Mouse (Mus musculus): ENCODE measurements at regions not wholly inside any gene's neighbourhood (a gene's known extent, or its start where the extent isn't known, plus 50 kb on each side); places are given as distances from the start of the nearest gene placed in this dataset.

DNA sequence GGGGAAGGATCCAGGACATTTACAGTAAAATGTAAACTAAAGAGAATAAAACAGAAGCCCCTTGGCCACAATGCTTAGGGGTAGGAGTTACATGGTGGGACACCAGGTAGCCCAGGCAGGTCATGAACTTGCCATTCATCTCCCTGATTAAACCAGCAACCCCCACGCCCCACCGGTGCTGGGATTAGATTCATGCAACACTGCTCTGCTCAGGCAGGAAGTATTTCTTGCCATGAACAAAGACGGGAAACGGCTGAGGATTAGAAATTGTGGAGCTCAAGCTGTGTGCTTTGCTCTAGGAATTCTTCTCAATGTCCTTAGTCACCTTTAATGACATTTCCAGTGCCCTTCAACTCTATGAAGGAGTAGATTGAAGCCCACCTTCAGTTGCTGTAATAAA, 93.2 kb upstream of the Ubl3 start:
- DNase-seq, result peak; percentile 27 to 37

- DNase-seq, result peak; percentile 27 to 51
Measured at GRCm38 (mm10) chr5:148645191-148645681, 92.6 kb upstream of the Ubl3 start.

DNA sequence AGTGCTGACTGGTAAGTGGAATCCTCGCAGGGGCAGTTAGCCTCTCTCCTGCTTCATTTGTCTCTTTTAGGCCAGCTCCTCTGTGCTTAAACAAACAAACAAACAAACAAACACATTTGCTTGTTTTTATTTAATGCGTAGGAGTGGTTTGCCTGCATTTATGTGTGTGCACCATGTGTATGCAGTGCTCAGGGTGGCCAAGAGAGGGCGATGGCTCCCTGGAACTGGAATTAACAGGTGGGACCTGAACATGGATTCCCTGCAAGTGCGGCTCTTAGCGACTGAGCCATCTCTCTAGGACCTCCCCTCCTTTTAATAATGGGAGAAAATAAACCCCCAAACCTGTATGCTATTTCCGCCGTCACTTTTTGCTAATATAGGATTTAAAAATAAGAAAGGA, 91.8 kb upstream of the Ubl3 start:
- no peak for DNase-seq

DNA sequence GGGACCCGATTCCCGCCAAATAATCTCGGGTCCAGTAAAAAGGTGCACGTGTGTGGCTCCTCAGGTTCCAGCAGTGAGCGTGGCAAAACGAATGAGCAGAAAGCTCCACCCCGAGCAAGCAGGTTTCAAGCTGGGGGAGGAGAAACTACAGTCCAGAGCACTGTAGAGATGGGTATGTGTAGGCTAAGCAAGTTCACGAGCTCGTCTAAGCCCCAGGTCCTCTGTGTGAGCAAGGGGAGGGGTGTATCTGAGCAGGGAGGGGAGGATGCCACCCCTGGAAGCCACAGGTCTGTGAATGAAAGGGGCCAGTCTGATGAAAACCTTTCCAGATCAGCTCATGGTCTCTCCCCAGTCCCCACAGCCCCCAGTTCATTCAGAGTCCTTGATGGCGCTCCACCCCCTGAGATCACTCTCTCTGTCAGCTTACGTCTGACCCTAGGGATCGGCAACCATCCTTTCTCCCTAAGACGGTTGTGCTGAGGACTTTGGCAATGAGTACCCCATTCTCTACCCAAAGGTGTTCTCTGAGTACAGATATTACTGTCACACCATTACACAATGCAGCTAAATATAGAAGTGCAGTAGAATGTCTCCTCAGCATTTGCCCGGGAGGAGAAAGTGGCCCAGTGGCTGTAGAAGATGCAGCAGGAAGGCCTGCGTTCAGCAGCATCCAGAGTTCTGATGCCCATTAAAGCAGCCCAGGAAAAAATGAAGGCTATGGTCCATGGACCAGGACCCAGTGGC, 89.2 kb upstream of the Ubl3 start:
- DNase-seq, result no peak

- DNase-seq, result no peak
Measured at GRCm38 (mm10) chr5:148640523-148640922, 87.9 kb upstream of the Ubl3 start.

GRCm38 (mm10) chr5:148634919-148635356, 82.3 kb upstream of the Ubl3 start:
- peak; percentile 28 to 31 for DNase-seq

DNA sequence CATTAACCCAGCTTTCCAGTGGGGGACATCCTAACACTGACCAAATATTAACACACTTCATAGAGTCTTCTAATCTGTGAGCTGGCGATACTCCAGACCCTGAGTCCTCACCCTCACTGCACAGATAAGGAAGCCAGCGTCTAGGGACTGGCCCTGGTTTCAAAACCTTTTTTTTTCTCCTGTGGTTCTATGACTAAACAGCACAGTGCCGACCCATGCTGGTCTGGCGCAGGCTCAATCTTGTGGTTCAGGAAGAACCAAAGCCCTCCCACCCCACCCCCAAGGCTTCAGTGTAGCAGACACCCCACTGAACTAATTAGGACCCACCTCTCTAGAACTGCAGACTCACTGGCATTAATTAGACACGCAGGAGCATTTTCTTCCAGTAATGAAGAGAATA, 81.4 kb upstream of the Ubl3 start:
- no peak for DNase-seq

- DNase-seq, result no peak
Measured at GRCm38 (mm10) chr5:148633331-148633730, 80.7 kb upstream of the Ubl3 start.

- DNase-seq, result peak in 1 of 2 experiments; percentile 25
Measured at GRCm38 (mm10) chr5:148632516-148633170, 80.1 kb upstream of the Ubl3 start.

DNA sequence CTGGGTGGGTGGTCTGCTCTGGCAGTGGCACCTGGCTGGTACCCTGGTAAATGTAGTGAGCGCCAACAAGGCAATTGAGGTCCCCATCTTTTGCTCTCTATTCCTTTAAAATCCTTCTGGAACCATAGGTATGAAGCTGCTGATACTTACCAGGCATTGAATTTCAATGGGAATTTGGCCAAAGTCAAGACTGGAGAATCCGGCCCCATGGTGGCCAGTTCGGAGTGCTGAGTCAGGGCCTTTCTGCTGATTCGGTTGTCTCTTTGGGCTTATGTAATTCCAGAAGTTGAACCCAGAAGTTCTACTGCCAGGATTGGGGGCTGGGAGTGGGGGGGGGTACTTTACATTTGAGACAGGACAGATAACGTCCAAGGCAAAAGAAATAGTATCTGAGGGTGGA, 79.0 kb upstream of the Ubl3 start:
- no peak for DNase-seq

- DNase-seq, result no peak
Measured at GRCm38 (mm10) chr5:148626014-148626413, 73.4 kb upstream of the Ubl3 start.

DNA sequence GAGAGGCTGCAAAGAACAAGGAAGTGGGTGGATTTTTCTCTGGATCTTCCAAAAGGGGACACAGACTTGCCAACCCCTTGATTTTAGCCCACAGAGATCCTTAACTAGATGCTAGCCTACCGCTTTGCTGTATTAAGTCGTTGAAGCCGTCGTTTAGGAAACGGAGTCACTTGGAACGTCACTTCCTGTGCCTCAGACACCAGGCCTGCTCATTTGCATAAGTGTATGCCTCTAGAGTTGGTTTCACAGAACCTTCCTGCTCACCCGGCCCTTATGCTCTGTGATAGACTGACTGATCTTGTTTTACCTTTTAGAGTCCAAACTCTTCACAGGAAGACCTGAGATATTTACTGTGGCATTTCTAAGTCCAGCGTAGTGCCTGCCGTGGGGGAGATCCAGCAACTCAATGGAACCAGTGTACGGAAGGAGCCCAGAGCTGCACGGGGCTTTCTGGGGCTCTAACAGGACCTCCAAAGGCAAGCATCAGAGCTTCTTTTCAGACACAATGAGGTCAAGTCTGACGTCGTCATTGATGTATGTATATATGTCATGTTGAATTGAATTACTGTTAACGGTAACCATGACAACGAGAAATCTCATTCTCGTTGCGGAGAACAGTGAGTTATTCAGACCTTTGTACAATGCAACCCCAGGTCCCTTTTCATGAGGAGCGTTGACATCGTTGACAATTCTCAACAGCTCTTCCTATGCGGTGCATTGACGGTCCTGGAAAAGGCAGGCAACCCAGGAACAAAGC, 72.2 kb upstream of the Ubl3 start:
- no peak for DNase-seq

DNA sequence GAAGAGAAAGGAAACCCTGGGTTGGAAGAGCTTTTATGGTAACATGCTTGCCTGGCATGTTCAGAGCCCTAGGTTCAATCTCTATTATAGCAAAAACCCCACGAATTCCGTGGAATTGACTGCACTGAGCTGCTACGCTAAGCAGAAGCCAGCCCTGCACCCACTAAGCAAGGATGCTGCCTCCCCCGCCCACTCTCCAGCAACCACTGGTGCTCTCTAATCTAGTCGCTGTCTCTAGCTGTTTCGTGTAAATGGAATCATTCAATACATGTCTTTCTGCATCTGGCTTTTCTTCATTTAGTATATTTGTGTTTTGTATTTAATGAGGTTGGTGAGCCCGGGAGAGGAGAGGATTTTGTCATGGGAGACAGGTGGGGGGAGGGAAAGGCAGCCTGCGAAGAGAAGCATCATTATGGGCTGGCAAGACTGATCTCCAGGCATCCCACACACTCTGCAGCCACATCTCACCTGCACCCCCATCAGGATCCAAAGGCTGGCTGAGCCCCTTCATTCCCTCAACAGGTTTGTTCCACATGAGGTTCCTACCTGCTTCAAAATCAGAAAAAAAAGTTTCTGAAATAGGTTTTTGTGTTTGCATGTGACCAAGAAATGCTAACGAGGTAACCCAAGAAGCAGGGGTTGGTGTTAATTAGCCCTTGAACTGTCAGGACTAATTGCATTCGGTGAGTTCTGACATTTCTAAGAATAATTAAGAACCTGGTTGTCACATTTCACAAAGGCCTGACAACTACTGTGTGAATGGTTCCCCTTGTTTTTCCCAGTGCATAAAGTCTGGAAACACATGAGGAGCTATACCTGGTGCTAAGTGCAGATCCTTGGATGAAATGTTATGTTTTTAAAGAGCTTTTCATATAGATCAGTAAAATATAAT, 68.6 kb upstream of the Ubl3 start:
- no peak for DNase-seq

DNA sequence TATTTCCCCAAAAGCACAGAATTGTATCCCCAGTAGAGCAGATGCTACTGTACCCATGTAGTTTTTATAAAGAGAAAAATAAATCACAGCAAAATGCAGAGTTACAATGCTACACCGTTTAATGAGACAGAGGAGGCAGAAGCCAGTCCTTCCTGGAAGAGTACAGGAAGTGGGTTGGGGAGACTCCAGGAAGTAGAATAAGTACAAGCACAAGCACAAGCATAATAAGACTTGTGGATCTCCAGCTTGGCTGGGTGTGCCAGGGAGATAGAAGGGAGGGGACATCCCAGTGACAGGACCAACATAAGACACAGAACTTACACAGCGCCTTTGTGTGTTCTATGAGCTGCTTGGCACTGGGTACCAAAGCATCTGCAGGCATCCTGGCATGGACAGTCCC, 67.3 kb upstream of the Ubl3 start:
- no peak for DNase-seq

- no peak for DNase-seq
Measured at GRCm38 (mm10) chr5:148616426-148616825, 63.8 kb upstream of the Ubl3 start.

DNA sequence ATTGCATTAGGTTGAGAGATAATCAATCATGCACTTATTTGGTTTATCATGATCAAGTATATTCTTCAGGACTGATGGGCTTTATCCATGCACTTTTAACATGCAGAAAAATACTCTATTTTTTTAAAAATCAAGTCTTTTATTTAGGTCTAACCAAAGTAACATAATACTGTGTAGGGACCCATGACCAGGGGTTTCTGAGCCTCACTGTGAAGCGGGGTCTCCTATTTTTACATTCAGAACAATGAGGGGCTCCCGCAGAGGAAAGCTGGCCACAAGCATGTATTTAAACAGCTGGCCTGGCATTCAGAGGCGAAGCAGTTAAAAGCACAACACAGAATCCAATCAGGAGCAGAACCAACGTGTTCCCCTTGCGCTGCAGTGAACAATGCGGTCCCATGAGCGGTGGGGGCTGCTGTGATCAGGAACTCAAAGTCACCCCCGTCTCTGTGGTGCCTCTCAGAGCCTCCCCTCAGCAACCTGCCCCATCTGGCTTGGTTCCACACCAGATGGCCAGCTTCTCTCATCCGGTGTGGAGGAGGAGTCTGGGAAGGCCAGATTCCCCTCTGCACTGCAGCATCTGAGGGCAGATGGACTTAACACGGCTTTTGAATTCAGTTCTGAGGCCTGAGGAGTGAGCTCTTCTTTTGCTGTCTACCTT, 63.2 kb upstream of the Ubl3 start:
- DNase-seq, result peak; percentile 53 to 62

- DNase-seq, result no peak
Measured at GRCm38 (mm10) chr5:148615117-148615516, 62.5 kb upstream of the Ubl3 start.

DNA sequence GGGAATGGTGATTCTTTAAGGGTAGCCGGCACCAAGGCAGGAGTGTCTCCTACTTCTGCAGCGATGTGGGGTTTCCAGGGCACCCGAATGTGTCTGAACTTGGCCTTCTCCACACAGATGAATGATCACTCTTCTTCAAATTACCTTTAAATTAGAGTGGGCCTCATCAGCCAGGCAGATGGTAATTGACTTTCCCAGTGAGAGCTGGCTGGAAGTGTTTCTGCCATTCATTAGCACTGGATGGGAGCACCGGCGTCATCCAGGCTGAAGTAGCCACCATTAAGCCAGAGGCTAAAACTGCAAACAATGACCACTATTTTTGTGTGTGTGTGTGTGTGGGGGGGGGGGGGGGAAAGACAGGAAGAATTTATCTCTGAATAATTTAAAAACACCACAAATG, 58.7 kb upstream of the Ubl3 start:
- no peak for DNase-seq

- DNase-seq, result no peak
Measured at GRCm38 (mm10) chr5:148609506-148609880, 56.9 kb upstream of the Ubl3 start.

DNA sequence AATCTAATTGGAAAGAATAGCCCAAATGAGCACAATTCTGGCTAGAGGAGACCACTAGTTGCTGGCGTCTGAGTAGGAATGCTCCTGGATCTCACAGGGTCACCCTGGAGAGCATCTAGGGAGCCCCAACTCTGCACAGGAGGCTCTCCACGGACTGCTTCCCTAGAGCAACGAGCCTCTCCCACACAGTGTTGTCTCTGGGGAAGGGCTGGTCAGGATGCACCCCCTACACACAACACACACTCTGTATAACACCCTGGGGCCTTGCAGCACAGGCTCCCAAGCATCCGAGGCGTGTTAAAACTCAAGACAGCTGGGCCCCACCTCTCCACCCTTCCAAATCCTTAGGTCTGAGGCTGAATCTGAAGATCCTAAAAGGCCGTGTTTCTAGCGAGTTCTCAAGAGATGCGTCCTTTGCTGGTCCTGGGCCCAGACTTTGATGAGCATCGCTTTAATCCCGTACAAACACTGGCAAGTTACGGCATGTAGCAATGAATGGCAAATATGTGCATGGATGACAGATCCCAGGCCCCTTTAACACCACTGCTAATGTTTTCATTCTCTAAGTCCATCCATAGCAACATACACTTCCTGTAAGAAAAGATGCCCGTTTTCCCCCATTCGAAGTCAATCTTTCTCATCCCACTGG, 56.4 kb upstream of the Ubl3 start:
- DNase-seq, result no peak

- DNase-seq, result peak; percentile 74 to 81
Measured at GRCm38 (mm10) chr5:148608178-148608577, 55.6 kb upstream of the Ubl3 start.

DNA sequence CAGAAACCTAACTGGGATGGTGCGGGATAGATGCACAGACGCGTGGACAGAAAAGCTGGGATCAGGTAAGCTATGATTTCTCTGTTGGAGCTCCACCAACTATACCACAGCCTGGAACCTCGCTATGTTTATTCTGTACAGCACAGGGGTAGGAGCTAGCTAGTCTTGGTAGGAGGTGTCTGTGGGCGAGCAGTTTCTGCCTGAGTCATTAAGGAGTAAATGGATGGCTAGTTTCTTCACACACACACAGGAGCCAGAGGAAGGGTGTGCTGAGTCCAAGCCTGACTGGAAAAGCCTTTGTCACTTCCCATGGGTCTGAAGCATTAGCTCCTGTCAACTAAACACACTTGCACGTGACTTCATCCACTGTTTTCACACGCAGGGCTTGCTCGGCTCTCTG, 53.1 kb upstream of the Ubl3 start:
- DNase-seq, result no peak

All from kidney, postnatal 4 days (tissue).